ENCODE assay signal across 8 mouse cellular contexts in the genomic region with DNA sequence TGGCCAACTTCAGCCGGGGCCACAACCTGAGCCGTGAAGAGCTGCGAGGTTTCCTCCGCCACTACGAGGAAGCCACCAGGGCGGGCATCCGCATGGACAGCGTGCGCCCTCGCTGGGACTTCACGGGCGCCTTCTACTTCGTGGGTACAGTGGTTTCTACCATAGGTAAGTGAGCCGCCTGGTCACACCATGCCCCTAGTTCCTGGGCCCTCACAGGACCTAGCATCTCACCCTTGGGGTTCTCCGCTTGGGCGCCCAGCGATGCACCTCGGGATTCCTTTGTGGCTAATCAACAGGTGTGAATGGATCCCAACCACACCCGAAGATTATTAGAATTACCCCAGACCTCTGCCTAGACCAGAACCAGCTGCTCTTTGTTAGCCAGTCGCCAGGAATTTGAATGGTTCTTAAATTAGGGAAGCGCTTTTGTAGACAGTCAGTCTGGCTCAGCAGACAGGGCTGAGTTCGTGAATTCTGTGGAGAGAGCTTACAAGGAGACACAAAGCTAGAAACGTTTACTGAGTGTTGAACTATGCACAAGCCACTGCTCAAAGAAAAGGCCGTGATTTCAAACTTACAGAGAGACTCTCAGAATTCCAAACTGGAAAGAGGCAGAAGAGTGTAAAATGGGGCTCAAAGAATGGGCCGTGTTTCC. TPM values are rescaled to one million over a fixed set of nuclear protein-coding genes. Genes with fewer than 3 reads are reported as not detected.
A peak's percentile ranks its signal among the peaks of the same experiment; 100 is the strongest.
DNase-seq lines count a peak whose midpoint lies in the region; ATAC-seq and TF ChIP-seq lines count a peak whose summit lies in the region.

No protein-coding gene starts in this region.

- peak overlapping the region; percentile 77 for H3K4me3 ChIP-seq in gastrocnemius, adult 2 months
- peak overlapping the region; percentile 61 for H3K4me3 ChIP-seq in heart, embryonic 16.5 days (ENCODE audit: low read length)
- peak overlapping the region; percentile 53 for H3K4me3 ChIP-seq in liver, postnatal 0 days (ENCODE audit: low read depth, low read length)

- DNase-seq in gastrocnemius, adult 2 months = no peak
- DNase-seq in gastrocnemius, postnatal 36 days = no peak
- peak; percentile 53 for DNase-seq in R1 (ENCODE audit: low read depth, low spot score)
- DNase-seq in liver, postnatal 0 days = no peak
- DNase-seq in frontal cortex, postnatal 10 days (ENCODE audit: low spot score in 2 of 2) = no peak
- no peak for DNase-seq in kidney, adult 11 months

- peak overlapping the region; percentile 95 for H3K4me2 ChIP-seq in heart, embryonic 16.5 days (ENCODE audit: low read depth, low read length)
- peak overlapping the region; percentile 76 for H3K4me2 ChIP-seq in liver, postnatal 0 days (ENCODE audit: low read depth, low read length)

- TF ChIP-seq CTCF in gastrocnemius, adult 2 months (IDR thresholded peaks at IDR 0.05) = no peak
- TF ChIP-seq CTCF in liver, postnatal 0 days (IDR thresholded peaks at IDR 0.05; ENCODE audit: low read depth) = no peak

- peaks cover 63% of the 10 kb centered on the region for H3K27me3 ChIP-seq in heart, embryonic 16.5 days (ENCODE audit: control insufficient read depth, insufficient read depth, low read length)
- H3K27me3 ChIP-seq in liver, postnatal 0 days (ENCODE audit: insufficient read depth, low read length) = peaks cover 58% of the 10 kb centered on the region

- no peaks in the 10 kb centered on the region for H3K9me3 ChIP-seq in heart, embryonic 16.5 days (replicated peaks; ENCODE audit: control insufficient read depth, low read length)
- H3K9me3 ChIP-seq in liver, postnatal 0 days (ENCODE audit: low read length) = no peaks in the 10 kb centered on the region

- H3K27ac ChIP-seq in gastrocnemius, adult 2 months = no peak overlapping the region
- H3K27ac ChIP-seq in heart, embryonic 16.5 days (ENCODE audit: low read length) = no peak overlapping the region
- 0 out of 2 replicates have a peak overlapping the region, but pooled peaks have one; percentile 22 for H3K27ac ChIP-seq in liver, postnatal 0 days (ENCODE audit: low read depth)

- no peak for ATAC-seq in heart, embryonic 16.5 days (replicated peaks; ENCODE audit: extremely low read depth, insufficient read depth, low FRiP score)
- no peak for ATAC-seq in liver, postnatal 0 days
- ATAC-seq in CD4-positive, CD25-positive, alpha-beta regulatory T cell, adult 4 months = no peak

- no peaks in the 10 kb centered on the region for H3K36me3 ChIP-seq in heart, embryonic 16.5 days (ENCODE audit: control insufficient read depth, insufficient read depth)
- no peaks in the 10 kb centered on the region for H3K36me3 ChIP-seq in liver, postnatal 0 days (replicated peaks; ENCODE audit: insufficient read depth, low read length)

- WGBS in heart, embryonic 16.5 days = 8% methylated on average over 25 of the region's 25 CpGs
- 6% methylated on average over 25 of the region's 25 CpGs for WGBS in liver, postnatal 0 days (ENCODE audit: insufficient replicate concordance)

- peak overlapping the region; percentile 39 for H3K9ac ChIP-seq in heart, embryonic 16.5 days (ENCODE audit: low read length)
- H3K9ac ChIP-seq in liver, postnatal 0 days (replicated peaks) = peak overlapping the region; percentile 18; the same call in 1 of the 2 replicates

- peaks cover 21% of the 10 kb centered on the region for H3K4me1 ChIP-seq in heart, embryonic 16.5 days (ENCODE audit: control insufficient read depth, insufficient read depth, low read length)
- peaks cover 14% of the 10 kb centered on the region for H3K4me1 ChIP-seq in liver, postnatal 0 days (ENCODE audit: insufficient read depth)

- intact Hi-C loops in gastrocnemius, adult 2 months (cut with DNase I) = loop anchor here (5.0 kb wide), 1 partner anchor 141 kb away; no protein-coding TSS in a partner anchor
- intact Hi-C loops in gastrocnemius, postnatal 36 days (cut with DNase I) = loop anchor here (5.0 to 10.0 kb wide), 2 partner anchors 141 to 881 kb away; no protein-coding TSS in a partner anchor

- TF ChIP-seq EP300 in liver, postnatal 0 days (IDR thresholded peaks at IDR 0.05; ENCODE audit: low read depth) = no peak

RNA-seq across cellular contexts. Expression of a gene that starts 1.9 kb away (rescaled TPM):
- total RNA-seq in gastrocnemius, adult 2 months (2021) = under 1 TPM; 0.08 to 0.13 TPM
- under 1 TPM; 0.10 to 0.47 TPM for total RNA-seq in gastrocnemius, postnatal 36 days (2021)
- 0.22 and 0.36 TPM in 2 replicates for polyA plus RNA-seq in heart, embryonic 16.5 days (2015; fragmentation: Nextera tagmentation; extraction: Ambion mirVana)
- polyA plus RNA-seq in liver, postnatal 0 days (2015; fragmentation: Nextera tagmentation; extraction: Ambion mirVana) = 1.3 TPM in 2 replicates
- polyA plus RNA-seq in CD4-positive, CD25-positive, alpha-beta regulatory T cell, adult 4 months (2017; shearing (Covaris generic)) = not detected
